Mouse (Mus musculus) forebrain, embryonic 12.5 days (tissue): ENCODE results near the gene Zfp341. TPM values are rescaled to one million over a fixed set of nuclear protein-coding genes. Genes with fewer than 3 reads are reported as not detected.

ENCODE experiments used
- ATAC-seq: fragments of 200-750 bp; cut with Nextera tagmentation; 2 replicates; pipeline ENCODE4 v1.8.0; 2017; ENCODE audit warnings: moderate TSS enrichment; ENCODE audit not compliant: low FRiP score
- H3K27ac ChIP-seq: fragments of 300-500 bp; sonication (generic); 2 replicates; pipeline ENCODE4 v1.5.1; 2016; ENCODE audit warnings: mild to moderate bottlenecking
- H3K27me3 ChIP-seq: fragments of 300-500 bp; sonication (generic); 2 replicates; pipeline ENCODE4 v1.6.1; 2016; ENCODE audit warnings: mild to moderate bottlenecking
- H3K36me3 ChIP-seq: fragments of 300-500 bp; sonication (generic); replicated peaks from 2 replicates; pipeline ENCODE4 v1.6.1; 2016; ENCODE audit warnings: mild to moderate bottlenecking
- H3K4me1 ChIP-seq: fragments of 300-500 bp; sonication (generic); 2 replicates; pipeline ENCODE4 v1.6.1; 2016
- H3K4me2 ChIP-seq: fragments of 300-500 bp; sonication (generic); 2 replicates; pipeline ENCODE4 v1.6.1; 2016; ENCODE audit warnings: mild to moderate bottlenecking, moderate library complexity
- H3K4me3 ChIP-seq: fragments of 300-500 bp; sonication (generic); replicated peaks from 2 replicates; pipeline ENCODE4 v1.5.1; 2016; ENCODE audit warnings: mild to moderate bottlenecking
- H3K9ac ChIP-seq: fragments of 300-500 bp; sonication (generic); 2 replicates; pipeline ENCODE4 v1.6.1; 2016; ENCODE audit warnings: mild to moderate bottlenecking
- H3K9me3 ChIP-seq: fragments of 300-500 bp; sonication (generic); 2 replicates; pipeline ENCODE4 v1.6.1; 2016
- WGBS: fragments of 180-500 bp; shearing (Covaris S2); methylation state at CpG from one replicate; pipeline ENCODE4 v1.1.7; 2016; 5-methylcytosine and 5-hydroxymethylcytosine counted together
- polyA plus RNA-seq: library from polyadenylated mRNA; unstranded; fragments of >200 nt; fragmentation: Nextera tagmentation; extraction: Ambion mirVana; gene quantifications from 2 replicates; pipeline ENCODE4 v1.2.1, GENCODE M21; 2016

The Zfp341 gene
- polyA plus RNA-seq, 1 experiment from 2014 or later, result 1.2 TPM

- 0 out of 2 replicates have a peak, but pooled peaks cover 11% of the 10 kb centered on the region for H3K36me3 ChIP-seq
- no peak overlapping the region for H3K27ac ChIP-seq
- no peak overlapping the region for H3K9ac ChIP-seq
- 96% methylated on average over 7 of the region's 7 CpGs for WGBS
- H3K9me3 ChIP-seq, result no peaks in the 10 kb centered on the region
- no peak overlapping the region for H3K4me3 ChIP-seq
- no peaks in the 10 kb centered on the region for H3K27me3 ChIP-seq
- ATAC-seq, result no peak
- no peak overlapping the region for H3K4me2 ChIP-seq
- H3K4me1 ChIP-seq, result no peaks in the 10 kb centered on the region
Observed at GRCm38 (mm10) chr2:154668680-154669079, 55.6 kb downstream of the Zfp341 start.

GRCm38 (mm10) chr2:154670106-154670505 is 57.0 kb downstream of the Zfp341 start:
- WGBS, result 83% methylated on average over 4 of the region's 4 CpGs
- Histone ChIP-seq H3K4me2 (no peak overlapping the region), H3K9ac (no peak overlapping the region), H3K27ac (no peak overlapping the region), H3K36me3 (0 out of 2 replicates have a peak, but pooled peaks cover 11% of the 10 kb centered on the region), H3K4me1 (no peaks in the 10 kb centered on the region), H3K9me3 (no peaks in the 10 kb centered on the region), H3K4me3 (no peak overlapping the region), H3K27me3 (no peaks in the 10 kb centered on the region)
- ATAC-seq, result no peak

- ATAC-seq, result no peak
- no peaks in the 10 kb centered on the region for H3K4me1 ChIP-seq
- no peak overlapping the region for H3K4me3 ChIP-seq
- 82% methylated on average over 4 of the region's 4 CpGs for WGBS
- no peak overlapping the region for H3K4me2 ChIP-seq
- H3K9ac ChIP-seq, result no peak overlapping the region
- no peak overlapping the region for H3K27ac ChIP-seq
- H3K27me3 ChIP-seq, result no peaks in the 10 kb centered on the region
- 0 out of 2 replicates have a peak, but pooled peaks cover 11% of the 10 kb centered on the region for H3K36me3 ChIP-seq
- no peaks in the 10 kb centered on the region for H3K9me3 ChIP-seq
Observed at GRCm38 (mm10) chr2:154670741-154671140, 57.6 kb downstream of the Zfp341 start.

DNA sequence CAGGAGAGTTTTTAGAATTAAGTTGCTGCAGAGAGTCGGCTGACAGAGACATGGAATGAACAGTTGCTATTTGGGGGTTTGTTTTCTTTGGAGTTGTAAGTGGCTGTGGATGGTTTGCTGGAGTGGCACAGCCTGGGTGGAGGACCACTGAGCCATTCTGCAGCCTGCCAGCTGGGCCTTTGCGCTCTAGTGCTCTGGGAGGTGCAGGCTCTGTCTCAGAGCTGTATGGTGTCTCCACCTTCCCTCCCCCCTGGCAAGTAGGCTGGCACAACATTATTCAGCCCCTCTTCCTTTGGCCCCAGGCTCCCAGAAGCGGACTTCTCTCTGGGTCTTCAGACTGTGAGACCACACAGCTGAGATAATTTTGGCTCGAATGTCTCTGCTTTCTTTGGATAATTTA is 60.9 kb downstream of the Zfp341 start:
- Histone ChIP-seq H3K4me1 (peaks cover 21% of the 10 kb centered on the region), H3K4me2 (no peak overlapping the region), H3K27ac (no peak overlapping the region), H3K27me3 (no peaks in the 10 kb centered on the region), H3K9ac (no peak overlapping the region), H3K36me3 (0 out of 2 replicates have a peak, but pooled peaks cover 8% of the 10 kb centered on the region), H3K4me3 (no peak overlapping the region), H3K9me3 (no peaks in the 10 kb centered on the region)
- no peak for ATAC-seq
- WGBS, result 86% methylated on average over 4 of the region's 4 CpGs

- 61% methylated on average over 19 of the region's 19 CpGs for whole genome bisulfite sequencing
- Histone ChIP-seq H3K36me3 (0 out of 2 replicates have a peak, but pooled peaks cover 3% of the 10 kb centered on the region), H3K4me2 (peak overlapping the region; percentile 54), H3K4me3 (peak overlapping the region; percentile 16), H3K27ac (peak overlapping the region; percentile 94), H3K27me3 (no peaks in the 10 kb centered on the region), H3K4me1 (peaks cover 30% of the 10 kb centered on the region), H3K9me3 (no peaks in the 10 kb centered on the region), H3K9ac (peak overlapping the region; percentile 41; the same call in 1 of the 2 replicates)
- peak; percentile 86 for ATAC-seq
Observed at GRCm38 (mm10) chr2:154676653-154677609, 63.8 kb downstream of the Zfp341 start.

DNA sequence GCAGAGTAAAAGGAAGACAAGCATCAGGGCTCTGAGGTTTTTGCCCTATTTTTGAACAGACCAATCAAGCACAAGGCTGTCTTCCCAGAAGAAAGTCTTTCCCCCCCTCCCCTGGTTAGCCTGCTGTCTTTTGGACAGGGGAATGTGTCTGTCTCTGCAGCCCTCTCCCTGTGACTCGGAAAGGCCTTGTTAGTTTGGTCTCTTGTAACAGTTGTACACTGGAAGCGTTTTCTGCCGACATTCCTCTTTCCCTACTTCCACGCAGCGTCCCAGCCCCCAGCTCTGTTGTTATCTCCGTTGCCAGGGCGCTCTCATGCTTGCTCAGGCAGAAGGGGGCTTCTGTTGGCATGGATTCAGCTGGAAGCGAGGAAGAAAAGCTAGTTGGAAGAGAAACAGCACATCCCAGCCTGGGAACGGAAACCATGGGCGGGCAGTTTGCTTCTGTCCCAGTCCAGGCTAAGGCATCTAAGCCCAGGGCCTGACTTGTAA is 64.6 kb downstream of the Zfp341 start:
- ATAC-seq, result peak; percentile 80
- Histone ChIP-seq H3K27me3 (no peaks in the 10 kb centered on the region), H3K4me3 (peak overlapping the region; percentile 16), H3K36me3 (0 out of 2 replicates have a peak, but pooled peaks cover under 1% of the 10 kb centered on the region), H3K4me1 (peaks cover 38% of the 10 kb centered on the region), H3K9me3 (no peaks in the 10 kb centered on the region), H3K9ac (peak overlapping the region; percentile 41), H3K27ac (peak overlapping the region; percentile 94), H3K4me2 (peak overlapping the region; percentile 54)
- whole genome bisulfite sequencing, result 11% methylated on average over 10 of the region's 10 CpGs

GRCm38 (mm10) chr2:154678995-154679394 is 65.9 kb downstream of the Zfp341 start:
- H3K27me3 ChIP-seq, result no peaks in the 10 kb centered on the region
- no peak overlapping the region for H3K4me3 ChIP-seq
- H3K4me1 ChIP-seq, result peaks cover 41% of the 10 kb centered on the region
- no peaks in the 10 kb centered on the region for H3K36me3 ChIP-seq
- no peak for ATAC-seq
- no peaks in the 10 kb centered on the region for H3K9me3 ChIP-seq
- 90% methylated on average over 3 of the region's 3 CpGs for WGBS
- H3K4me2 ChIP-seq, result no peak overlapping the region
- no peak overlapping the region for H3K27ac ChIP-seq
- H3K9ac ChIP-seq, result no peak overlapping the region

- H3K36me3 ChIP-seq, result no peaks in the 10 kb centered on the region; the same call in 1 of the 2 replicates
- no peaks in the 10 kb centered on the region for H3K27me3 ChIP-seq
- peaks cover 41% of the 10 kb centered on the region for H3K4me1 ChIP-seq
- no peaks in the 10 kb centered on the region for H3K9me3 ChIP-seq
- no peak overlapping the region for H3K4me3 ChIP-seq
- no peak overlapping the region for H3K27ac ChIP-seq
- 95% methylated on average over 2 of the region's 2 CpGs for WGBS
- no peak overlapping the region for H3K4me2 ChIP-seq
- ATAC-seq, result no peak
- no peak overlapping the region for H3K9ac ChIP-seq
Observed at GRCm38 (mm10) chr2:154680337-154680736, 67.2 kb downstream of the Zfp341 start.

GRCm38 (mm10) chr2:154680941-154681340 is 67.8 kb downstream of the Zfp341 start:
- ATAC-seq, result no peak
- H3K9me3 ChIP-seq, result no peaks in the 10 kb centered on the region
- no peak overlapping the region for H3K4me2 ChIP-seq
- peaks cover 41% of the 10 kb centered on the region for H3K4me1 ChIP-seq
- 92% methylated on average over 6 of the region's 6 CpGs for WGBS
- no peak overlapping the region for H3K27ac ChIP-seq
- H3K36me3 ChIP-seq, result no peaks in the 10 kb centered on the region; the same call in 1 of the 2 replicates
- H3K27me3 ChIP-seq, result no peaks in the 10 kb centered on the region
- H3K4me3 ChIP-seq, result no peak overlapping the region
- no peak overlapping the region for H3K9ac ChIP-seq

GRCm38 (mm10) chr2:154682712-154683111 is 69.6 kb downstream of the Zfp341 start:
- WGBS, result 26% methylated on average over 1 of the region's 1 CpGs
- H3K4me1 ChIP-seq, result peaks cover 27% of the 10 kb centered on the region
- H3K27me3 ChIP-seq, result no peaks in the 10 kb centered on the region
- no peaks in the 10 kb centered on the region; the same call in 1 of the 2 replicates for H3K36me3 ChIP-seq
- H3K9me3 ChIP-seq, result no peaks in the 10 kb centered on the region
- no peak overlapping the region for H3K4me3 ChIP-seq
- no peak overlapping the region for H3K4me2 ChIP-seq
- no peak overlapping the region for H3K9ac ChIP-seq
- peak overlapping the region; percentile 27 for H3K27ac ChIP-seq
- no peak for ATAC-seq

- WGBS, result 98% methylated on average over 7 of the region's 7 CpGs
- Histone ChIP-seq H3K27me3 (no peaks in the 10 kb centered on the region), H3K36me3 (peaks cover 7% of the 10 kb centered on the region), H3K4me3 (no peak overlapping the region), H3K4me2 (no peak overlapping the region), H3K9me3 (no peaks in the 10 kb centered on the region), H3K4me1 (peaks cover 20% of the 10 kb centered on the region), H3K9ac (no peak overlapping the region), H3K27ac (no peak overlapping the region)
- no peak for ATAC-seq
Observed at GRCm38 (mm10) chr2:154684901-154685470, 71.9 kb downstream of the Zfp341 start.

DNA sequence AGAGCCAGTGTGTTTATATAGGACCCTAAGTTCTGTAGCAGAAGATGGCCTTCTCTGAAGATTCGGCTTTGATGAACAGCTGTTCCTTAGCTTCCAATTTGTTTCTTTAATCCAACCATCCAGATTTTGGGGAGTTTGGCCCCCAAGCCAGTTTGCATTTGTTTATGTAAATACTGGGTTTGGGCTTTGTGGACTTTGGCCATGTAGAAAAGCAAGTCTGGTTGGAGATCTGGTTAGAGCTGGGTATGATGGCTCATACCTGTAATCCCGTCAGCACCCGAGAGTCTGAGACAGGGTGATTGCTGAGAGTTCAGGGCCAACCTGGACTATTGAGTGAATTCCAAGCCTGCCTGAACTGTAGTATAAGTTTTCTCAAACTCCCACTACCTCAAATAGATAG is 72.7 kb downstream of the Zfp341 start:
- no peak for ATAC-seq
- Histone ChIP-seq H3K9ac (no peak overlapping the region), H3K36me3 (peaks cover 15% of the 10 kb centered on the region), H3K4me1 (peaks cover 20% of the 10 kb centered on the region), H3K4me3 (no peak overlapping the region), H3K9me3 (no peaks in the 10 kb centered on the region), H3K27me3 (no peaks in the 10 kb centered on the region), H3K27ac (no peak overlapping the region), H3K4me2 (no peak overlapping the region)
- 91% methylated on average over 3 of the region's 3 CpGs for WGBS
